Mouse (Mus musculus) thymus, postnatal 36 days (tissue): ENCODE results near the gene Resf1.
A peak's percentile ranks its signal among the peaks of the same experiment; 100 is the strongest.
"Not testable (repeated sequence)": the region's sequence is repeated elsewhere in the genome, so short reads cannot be mapped to it uniquely, and the experiment has no call there.

ENCODE experiments used
- DNase-seq, 2 experiments: peaks; one replicate each; pipeline ENCODE4 v3.0.0; 2022; ENCODE audit warnings: mixed read lengths in 2 of 2

Gene Resf1

DNA sequence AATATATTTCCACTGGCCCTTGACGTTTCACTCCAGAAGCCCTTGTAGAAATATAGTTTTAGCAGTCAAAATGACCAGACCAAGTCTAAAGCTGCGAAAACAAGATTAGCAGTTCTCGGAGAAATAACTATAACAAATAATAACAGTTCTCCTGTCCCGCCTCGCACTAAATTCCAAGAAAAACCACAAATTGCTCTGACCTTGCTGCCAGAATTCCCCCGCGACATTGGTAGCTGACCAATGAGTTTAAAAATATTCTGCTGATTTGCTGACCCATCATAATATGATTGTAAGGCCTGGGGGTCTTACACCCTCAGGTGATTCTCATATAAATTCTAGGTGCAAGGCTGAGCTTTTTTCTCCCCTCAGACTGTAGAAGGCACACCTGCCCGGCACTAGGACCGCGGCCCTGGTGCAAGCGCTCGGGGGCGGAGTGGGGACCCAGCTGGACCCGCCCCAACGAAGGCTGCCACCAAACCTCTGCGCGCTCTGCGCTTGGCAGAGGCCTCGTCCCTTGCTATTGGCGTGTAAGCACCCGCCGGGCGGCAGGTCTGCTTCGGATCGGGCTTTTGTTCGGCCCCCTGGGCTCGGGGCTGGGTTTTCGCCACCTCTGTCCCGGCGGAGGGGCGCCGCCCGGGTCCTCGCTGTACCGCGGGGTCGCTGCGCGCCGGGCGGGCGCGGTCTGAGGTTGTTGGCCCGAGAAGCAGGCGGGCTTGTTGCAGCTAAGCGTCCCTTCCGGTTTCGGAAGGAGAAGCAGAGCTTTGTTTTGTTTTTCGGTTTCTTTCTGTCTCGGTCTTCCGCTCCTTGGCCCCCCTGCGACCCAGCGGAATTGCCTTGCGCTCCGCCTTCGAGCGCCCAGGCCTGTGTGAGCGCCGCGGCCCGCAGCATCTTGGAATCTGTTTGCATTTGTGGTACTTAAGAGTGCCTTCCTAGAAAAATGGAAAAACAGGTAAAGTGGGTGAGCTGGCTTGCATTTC is at the start of gene Resf1:
Gene Resf1 (plus strand): TSS at position 459 of the 977 bp plus-strand sequence.
- peak; percentile 87 to 91 for DNase-seq

DNA sequence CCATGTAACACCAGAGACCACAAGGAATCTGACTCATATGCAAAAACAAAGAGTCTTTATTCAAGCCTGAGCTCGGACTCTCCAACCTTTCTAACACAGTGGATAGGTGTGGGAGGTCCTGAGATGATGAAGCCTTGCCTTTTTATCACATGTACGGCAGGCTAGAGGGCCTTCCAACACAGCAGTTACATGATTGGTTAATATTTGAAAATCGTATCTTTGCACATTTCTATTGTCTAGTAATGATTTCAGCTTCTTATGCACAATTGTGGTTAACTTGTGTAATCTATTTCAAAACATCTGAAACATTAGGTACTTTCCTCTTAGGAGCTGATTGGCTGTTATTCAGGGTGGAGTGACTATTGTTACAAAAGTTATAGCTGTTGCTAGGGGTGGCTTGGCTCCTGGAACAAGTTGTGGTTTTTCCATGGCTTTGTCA is 48.4 kb upstream of the Resf1 start:
- DNase-seq = no peak

DNA sequence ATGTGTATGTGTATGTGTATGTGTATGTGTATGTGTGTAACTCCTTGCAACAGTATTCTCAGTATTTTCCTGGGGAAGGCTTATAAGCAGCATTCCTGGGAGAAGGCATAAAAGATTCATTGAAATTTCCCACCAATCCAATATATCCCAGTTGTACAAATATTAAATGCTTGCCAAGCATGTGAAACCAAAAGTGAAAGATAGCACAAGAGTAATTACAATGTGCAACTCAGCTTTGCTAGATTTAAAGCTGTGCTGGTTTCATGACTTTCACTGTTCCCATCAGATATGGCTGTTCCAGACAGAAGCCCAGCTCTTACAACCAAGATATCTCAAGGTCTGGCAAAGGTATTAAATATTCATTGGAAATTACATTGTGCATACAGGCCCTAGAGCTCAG is 41.3 kb upstream of the Resf1 start:
- DNase-seq = no peak

DNA sequence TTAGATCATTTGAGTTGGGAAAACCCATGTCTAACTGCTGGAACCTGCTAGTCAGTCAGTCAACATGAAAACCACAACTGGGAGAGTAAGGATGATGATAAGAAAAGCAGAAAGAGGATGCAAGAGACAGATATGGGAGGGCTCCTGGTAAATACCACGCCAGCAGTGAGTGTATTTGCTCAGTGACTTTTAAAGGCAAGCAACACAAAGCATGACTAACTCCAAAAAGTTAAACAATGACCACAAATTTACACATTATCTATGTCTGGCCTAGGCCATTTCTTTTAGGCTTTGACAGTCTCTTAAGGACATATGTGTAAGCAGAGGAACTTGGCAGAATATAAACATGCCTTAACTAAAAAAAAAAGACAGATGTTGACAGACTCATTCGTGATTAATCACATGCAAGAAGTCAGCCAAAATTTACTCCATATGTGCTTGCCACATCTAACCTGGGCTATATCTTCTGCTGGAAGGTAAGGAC is 30.9 kb upstream of the Resf1 start:
- DNase-seq = no peak

DNA sequence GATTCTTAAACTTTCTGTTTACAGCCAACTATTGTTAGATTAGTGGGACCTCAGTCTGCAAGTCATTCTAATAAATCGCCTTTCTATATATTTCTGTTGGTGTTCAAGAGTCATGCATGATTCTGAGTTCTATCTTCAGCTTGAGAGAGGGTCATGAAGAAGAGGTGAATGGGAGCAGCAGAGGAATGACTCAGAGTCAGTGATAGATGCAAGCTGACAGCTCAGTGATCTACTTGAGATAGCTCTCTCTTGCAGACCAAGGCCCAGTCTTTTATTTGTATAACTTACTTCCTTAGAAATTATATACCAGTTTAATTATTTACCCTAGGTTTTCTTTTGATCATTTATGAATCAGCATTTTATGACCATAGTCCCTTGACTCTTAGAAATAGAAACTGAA is 30.3 kb upstream of the Resf1 start:
- no peak for DNase-seq

DNA sequence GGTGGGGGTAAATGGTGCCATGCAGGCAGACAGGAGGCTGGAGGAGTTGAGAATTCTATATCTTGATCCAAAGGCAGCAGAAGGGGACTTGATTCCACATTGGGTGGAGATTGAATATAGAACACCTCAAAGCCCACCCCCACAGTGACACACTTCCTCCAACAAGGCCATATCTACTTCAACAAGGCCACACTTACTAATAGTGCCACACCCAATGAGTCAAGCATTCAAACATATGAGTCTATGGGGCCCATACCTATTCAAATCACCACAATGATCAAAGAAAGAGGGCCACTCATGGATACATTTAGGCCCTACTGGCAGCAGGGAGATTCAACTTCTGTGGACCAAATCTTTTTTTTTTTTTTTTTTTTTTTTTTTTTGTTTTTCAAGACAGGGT is 28.7 kb upstream of the Resf1 start:
- no peak for DNase-seq

DNA sequence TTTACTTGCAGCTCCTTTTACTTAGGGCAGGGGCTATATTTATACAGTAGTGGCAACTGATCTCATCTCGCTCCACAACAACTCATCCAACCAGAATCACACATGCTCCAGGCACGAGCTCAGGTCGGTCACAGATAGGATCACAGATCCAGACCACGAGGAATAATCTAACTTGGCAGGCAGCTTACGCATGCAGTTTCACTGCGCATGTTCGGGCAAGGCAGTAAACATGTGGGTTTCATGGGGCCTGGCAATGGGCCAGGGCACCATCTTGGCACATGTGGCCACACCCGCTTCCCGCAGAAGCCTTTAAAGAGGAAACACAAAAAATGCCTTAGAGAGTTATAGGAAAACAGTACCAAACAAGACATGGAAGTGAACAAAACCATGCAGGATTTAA is 21.0 kb upstream of the Resf1 start:
- DNase-seq = not testable (repeated sequence)

DNA sequence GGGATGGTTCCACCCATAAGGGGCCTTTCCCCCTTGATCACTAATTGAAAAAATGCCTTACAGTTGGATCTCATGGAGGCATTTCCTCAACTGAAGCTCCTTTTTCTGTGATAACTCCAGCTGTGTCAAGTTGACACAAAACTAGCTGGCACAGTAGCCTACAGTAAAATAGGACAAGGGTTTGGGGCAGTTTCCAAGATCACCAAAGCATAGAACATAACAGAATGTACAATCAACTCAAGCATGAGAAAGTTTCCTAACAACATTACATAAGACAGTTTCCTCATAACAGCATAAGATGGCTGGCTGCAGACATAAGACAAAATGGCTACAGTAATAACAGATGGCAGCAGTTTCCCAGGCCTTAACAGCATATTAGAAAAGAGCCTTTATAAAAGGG is 6.0 kb upstream of the Resf1 start:
- DNase-seq = not testable (repeated sequence)

DNA sequence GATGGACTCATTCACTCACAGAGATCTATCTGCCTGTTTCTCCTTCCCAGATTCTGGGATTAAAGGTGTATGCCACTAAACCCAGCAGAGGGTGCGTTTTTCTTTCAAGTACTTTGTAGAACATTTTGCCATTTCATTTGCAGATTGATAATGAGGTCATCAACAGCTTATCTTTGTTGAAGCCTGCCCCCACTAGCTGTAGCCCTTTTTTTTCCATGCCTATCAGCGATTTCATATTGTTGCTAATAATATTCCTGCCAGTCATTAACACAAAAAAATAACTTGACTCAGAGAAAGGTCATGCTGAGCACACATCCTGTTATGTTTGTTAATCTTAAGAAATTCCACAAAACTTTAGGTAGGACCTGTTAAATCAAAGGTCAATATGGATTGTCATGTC is 2.1 kb upstream of the Resf1 start:
- DNase-seq = no peak

DNA sequence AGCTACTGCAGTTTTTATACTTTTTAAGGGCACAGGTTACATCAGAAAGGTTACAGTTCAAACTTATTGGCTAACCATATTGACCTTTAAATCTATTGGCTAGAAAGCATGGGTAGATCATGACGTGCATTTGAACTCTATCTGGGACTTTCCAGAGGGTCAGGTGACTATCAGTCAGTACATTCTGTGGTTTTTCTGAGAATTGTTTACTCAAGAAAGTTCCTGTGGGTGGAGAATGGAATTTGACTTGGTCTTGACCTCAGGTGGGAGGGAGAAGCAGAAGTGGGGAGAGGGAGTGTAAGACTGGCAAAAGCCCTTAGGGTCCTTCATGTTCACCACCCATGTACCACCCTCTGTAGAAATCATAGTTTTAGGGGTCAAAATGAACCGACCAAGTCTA is 1.4 kb upstream of the Resf1 start:
- DNase-seq = no peak

DNA sequence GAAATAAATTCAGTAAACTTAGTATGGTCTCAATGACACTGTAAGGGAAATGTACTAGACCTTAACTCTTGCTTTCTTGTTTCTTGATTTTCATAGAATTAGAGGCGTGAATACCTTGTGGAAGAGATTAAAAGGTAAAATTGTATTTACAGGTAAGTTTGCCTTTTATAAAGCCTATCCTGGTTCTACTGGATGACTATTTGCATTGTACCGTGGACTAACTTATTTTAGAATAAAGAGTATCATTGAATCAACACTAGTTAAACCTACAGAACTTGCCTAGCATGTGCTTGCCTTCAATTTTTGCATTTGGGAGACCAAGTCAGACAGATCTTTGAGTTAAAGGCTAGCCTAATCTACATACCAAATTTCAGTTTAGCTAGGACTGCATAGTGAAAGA is 1.0 kb downstream of the Resf1 start:
- no peak for DNase-seq

DNA sequence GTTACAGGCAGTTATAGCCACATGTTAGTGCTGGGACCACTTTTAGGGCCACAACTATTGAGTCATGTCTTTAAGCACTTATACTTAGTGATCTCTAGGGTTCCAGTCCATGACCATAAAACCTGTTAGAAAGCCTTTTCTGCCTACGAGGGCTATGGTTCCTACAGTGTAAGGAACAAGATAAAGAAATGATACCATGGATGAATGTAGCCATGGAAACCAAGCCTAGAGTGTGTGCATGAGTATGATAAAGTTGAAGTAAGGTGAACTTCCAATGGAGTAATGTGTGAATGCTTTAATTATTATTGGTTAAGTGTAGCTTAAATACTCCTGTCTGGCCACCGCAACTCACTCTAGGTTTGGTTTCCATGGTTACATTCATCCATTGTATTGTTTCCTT is 1.8 kb downstream of the Resf1 start:
- no peak for DNase-seq

DNA sequence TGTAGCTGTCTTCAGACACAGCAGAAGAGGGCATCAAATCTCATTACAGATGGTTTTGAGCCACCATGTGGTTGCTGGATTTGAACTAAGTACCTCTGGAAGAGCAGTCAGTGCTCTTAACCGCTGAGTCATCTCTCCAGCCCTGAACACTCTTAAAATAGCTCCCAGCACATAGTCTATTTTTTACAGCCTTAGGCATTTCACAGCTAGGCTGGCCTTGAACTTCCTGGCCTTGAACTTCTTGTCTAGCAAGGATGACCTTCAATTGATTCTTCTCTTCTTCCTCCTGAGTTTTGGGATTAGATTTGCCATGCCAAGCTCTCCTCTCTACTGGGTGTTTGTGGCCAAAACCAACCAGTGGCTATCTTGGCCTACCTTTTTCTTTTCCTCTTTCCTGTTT is 2.6 kb downstream of the Resf1 start:
- no peak for DNase-seq

DNA sequence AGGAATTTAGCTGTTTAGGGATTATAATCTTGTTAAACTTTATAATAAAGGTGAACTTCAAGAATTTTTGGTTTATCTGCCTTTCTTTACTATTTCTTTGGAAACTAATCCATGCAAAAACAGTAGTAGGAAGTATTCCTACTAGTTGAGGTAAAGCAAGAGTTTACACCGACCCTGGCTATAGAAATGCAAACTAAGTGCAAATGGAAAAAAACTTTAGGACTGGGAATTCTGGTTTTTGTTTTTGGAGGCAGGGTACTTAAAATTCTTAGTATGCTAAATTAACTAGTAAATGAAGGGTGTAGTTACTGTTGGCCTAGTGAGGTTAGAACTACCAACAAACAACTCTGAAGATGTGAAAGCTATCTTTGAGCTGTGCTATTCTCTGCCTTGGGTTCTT is 3.0 kb downstream of the Resf1 start:
- DNase-seq = no peak

DNA sequence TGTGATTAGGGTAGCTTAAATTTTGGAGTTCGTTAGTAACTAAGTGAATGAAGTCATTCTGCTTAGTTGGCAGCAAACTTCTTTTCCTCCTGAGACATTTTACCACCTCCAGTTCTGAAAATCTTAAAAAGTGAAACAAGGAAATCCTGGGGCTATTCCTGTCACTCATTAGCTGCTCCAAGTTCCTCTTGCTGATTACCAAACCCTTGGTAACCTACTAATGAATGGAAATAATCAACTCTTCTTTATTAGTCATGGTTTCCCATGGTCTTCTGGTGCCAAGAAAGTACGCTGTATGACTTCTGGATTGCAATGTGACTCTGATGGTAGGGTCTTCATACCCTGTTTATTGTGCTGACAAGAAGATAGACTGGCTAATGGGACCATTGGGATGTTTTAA is 5.7 kb downstream of the Resf1 start:
- no peak for DNase-seq

DNA sequence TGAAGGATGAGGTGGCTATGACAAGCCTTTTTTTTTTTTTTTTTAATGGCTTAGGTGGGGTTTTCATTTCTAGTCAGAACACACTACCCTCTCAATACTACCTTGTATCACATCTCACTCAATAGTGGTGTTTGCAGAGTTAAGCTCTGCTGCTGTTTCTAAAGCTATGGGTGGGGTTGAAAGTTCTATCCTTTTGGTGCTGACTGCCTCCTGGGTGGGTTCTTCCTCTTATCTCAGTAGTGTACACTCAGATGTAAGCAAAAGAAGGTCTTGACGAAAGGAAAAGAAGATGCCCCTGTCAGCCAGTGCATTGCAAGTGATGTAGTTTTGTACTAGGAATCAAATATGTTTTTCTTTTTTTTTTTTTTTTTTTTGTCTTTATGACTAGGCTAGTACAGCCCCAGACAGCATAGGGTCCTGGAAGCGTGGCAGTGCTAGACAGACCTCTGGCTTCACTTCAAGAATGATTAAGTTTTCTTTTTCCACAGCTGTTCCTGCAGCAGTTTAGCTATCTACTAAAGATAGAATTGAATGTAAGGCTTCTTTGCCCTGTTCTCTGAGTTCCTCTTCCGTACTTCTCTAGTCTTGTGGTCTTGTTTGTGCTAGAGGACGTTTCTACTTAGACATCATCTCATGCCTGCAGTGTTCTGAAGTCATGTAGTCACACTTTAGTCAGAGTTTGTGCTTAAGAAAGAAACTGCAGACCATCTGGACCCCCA is 14.5 kb downstream of the Resf1 start:
- DNase-seq = no peak

DNA sequence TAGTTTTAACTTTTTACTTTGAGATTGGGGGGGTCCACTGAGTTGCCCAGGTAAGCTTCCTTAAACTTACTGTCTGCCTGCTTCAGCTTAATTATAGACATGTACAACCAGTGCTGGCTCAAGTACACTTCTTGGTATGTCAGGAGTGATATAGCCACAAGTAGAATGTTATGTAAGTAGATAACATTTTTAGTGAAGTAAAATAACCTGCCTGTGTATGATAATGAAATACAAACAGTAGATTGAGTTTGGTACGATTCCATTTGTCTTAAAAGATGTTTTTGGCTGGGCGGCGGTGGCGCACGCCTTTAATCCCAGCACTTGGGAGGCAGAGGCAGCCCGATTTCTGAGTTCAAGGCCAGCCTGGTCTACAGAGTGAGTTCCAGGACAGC is 15.0 kb downstream of the Resf1 start:
- no peak for DNase-seq

DNA sequence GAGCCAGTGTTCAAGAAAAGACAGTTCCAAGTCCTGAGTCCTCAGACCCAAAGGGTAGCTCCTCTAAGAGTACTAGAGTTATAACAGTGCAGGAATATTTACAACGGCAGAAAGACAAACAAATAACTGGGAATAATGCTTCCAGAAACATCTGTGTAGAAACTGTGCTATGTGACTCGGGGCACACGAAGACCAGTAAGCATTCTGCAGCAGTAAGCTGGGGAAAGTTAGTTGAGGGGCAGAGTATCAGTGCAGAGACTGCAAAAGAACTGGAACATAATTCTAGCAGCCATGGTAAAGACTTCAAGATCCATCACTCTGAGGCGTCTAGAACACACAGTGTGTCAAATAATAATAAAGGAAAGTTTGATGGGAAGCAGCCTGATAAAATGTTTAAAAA is 19.9 kb downstream of the Resf1 start:
- DNase-seq = no peak

DNA sequence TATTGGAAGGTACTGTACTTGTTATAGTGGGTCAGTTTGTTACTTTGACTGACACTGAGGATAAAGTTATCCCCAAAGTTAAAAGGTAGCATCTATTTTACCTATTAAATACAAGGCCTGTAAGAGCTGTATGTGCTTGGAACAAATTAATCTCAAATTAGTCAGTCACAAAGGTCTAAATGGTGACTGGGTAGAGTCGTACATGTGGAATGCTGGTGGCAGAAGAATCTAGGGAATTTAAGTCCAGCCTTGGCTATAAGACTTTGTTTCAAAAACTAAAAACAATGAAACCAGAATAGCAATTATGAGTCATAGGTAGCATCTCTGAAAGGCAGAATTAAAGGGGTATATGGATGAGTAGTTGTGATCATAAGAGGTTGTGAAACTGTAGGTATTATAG is 21.1 kb downstream of the Resf1 start:
- DNase-seq = no peak

DNA sequence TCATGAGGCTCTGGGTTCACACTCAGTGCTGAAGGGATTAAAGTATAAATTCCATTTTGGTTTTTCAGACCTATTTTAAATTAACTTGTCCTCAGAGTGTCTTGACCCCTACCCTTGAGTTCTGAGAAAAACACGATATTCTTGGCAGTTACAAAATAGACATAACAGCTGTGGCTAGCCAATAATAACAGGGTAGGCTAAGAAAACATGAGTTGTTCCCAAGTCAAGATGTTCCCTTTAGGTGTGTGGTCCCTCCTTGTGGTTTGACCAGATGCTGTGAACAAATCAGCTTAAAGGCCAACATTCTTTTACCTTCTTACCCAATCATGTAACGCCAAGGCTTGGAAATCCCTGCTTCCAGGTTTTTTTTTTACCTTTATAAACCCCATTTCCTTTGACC is 23.8 kb downstream of the Resf1 start:
- DNase-seq = no peak

DNA sequence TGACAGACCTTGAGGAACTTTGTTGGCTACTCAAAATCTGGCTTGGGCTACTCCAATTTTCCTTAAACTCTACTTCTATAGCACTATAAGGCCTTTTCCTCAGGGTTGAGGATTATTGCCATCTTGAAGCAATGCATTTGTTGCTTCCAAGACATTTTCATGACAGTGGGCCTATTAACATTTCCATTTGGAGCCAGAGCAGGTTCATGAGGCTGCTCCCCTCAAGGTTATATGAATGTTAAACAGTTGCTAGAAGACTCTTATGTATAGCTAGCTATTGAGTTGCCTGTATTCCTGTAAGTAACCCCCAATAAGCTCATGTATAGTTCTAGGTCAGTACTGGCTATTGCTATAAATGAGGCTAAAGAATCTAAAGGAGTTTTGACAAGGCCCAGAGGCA is 28.8 kb downstream of the Resf1 start:
- DNase-seq = no peak

DNA sequence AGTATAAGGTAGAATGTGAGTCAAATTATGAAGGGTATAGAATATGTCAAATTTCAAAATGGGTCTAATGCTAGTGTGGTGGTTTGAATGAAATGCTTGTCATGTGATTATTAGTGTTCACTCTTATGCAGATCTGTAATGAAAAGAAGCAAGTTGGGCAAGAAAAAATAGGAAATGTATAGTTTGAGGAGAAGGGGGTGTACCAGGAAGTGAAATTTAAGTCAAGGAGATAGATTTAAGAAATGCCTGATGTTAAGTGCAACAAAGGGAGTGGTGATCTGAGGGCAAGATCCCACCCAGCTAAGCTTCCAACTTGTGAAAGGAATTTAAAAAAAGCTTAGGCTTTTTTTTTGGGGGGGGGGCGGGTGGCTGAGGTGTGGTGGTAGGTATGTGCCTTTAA is 29.4 kb downstream of the Resf1 start:
- DNase-seq = no peak

DNA sequence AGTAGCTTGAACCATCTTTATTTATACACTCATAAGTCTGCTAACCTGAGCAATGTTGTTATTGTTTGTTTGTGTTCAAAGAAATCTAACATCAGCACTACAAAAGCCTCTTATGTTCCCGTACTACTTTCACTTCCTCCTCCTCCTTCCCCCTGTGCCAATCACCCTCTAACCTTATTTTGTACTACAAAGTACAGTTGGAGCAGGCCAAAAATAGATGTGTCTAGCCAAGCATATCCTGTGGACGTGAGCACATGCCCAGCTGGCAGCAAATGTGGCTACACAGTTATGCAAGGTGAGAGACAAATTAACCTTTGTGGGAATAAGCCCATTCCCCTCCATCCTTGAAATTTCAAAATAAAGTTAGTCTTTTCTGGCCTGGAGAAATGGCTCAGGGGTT is 34.6 kb downstream of the Resf1 start:
- no peak for DNase-seq

DNA sequence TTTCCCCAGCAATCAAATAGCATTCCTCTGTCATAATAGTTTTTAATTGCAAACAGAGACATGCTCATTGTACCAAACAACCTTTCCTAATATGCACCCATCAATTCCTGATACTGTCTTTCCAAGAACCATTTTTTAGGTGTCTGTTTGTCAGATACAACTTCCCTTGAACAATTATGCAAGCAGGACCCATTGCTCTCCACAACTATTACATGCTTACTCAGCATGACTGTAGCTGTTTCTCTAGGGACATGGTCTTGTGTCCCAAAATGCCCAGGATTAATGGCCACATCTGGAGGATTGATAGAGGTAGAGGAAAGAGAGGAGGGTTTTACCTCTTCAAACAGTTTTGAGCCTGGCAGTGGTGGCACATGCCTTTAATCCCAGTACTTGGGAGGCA is 35.2 kb downstream of the Resf1 start:
- no peak for DNase-seq
